Mouse (Mus musculus): ENCODE results near the gene Frmpd4. TPM values are rescaled to one million over a fixed set of nuclear protein-coding genes. Genes with fewer than 3 reads are reported as not detected.
A peak's percentile ranks its signal among the peaks of the same experiment; 100 is the strongest.

Frmpd4 gene
- polyA plus RNA-seq, 1 experiment from 2014 or later, result 0.20 TPM

- H3K4me3 ChIP-seq (replicated peaks), result no peak overlapping the region
- no peak for ATAC-seq (ENCODE audit: low FRiP score)
- H3K27me3 ChIP-seq, result peaks cover 30% of the 10 kb centered on the region; the same call in 1 of the 2 replicates
- H3K9me3 ChIP-seq, result no peaks in the 10 kb centered on the region
- no peak overlapping the region for H3K4me2 ChIP-seq
- no peak overlapping the region for H3K9ac ChIP-seq
- H3K36me3 ChIP-seq (replicated peaks), result no peaks in the 10 kb centered on the region
- no peaks in the 10 kb centered on the region for H3K4me1 ChIP-seq
- H3K27ac ChIP-seq, result no peak overlapping the region
These were observed 238.8 kb downstream of the Frmpd4 start for GRCm38 (mm10) chrX:168338212-168338611.

GRCm38 (mm10) chrX:168325161-168325560 lies 251.9 kb downstream of the Frmpd4 start:
- Histone ChIP-seq H3K9ac (no peak overlapping the region), H3K36me3 (replicated peaks) (no peaks in the 10 kb centered on the region), H3K27me3 (peaks cover 11% of the 10 kb centered on the region; the same call in 1 of the 2 replicates), H3K4me1 (no peaks in the 10 kb centered on the region), H3K9me3 (no peaks in the 10 kb centered on the region), H3K4me2 (no peak overlapping the region), H3K27ac (no peak overlapping the region), H3K4me3 (replicated peaks) (no peak overlapping the region)
- WGBS, result 83% methylated on average over 3 of the region's 3 CpGs
- ATAC-seq (ENCODE audit: low FRiP score), result no peak

GRCm38 (mm10) chrX:168312158-168312557 lies 264.9 kb downstream of the Frmpd4 start:
- Histone ChIP-seq H3K27me3 (peaks cover 8% of the 10 kb centered on the region; the same call in 1 of the 2 replicates), H3K9ac (no peak overlapping the region), H3K36me3 (replicated peaks) (no peaks in the 10 kb centered on the region), H3K4me3 (replicated peaks) (no peak overlapping the region), H3K4me2 (no peak overlapping the region), H3K9me3 (no peaks in the 10 kb centered on the region), H3K4me1 (no peaks in the 10 kb centered on the region), H3K27ac (no peak overlapping the region)
- 72% methylated on average over 1 of the region's 1 CpGs for WGBS
- ATAC-seq (ENCODE audit: low FRiP score), result no peak

- ATAC-seq (ENCODE audit: low FRiP score), result no peak
- Histone ChIP-seq H3K9me3 (no peaks in the 10 kb centered on the region), H3K9ac (no peak overlapping the region), H3K27ac (no peak overlapping the region), H3K27me3 (peaks cover 13% of the 10 kb centered on the region; the same call in 1 of the 2 replicates), H3K4me3 (replicated peaks) (no peak overlapping the region), H3K4me1 (no peaks in the 10 kb centered on the region), H3K4me2 (no peak overlapping the region), H3K36me3 (replicated peaks) (no peaks in the 10 kb centered on the region)
- WGBS, result 11% methylated on average over 1 of the region's 1 CpGs
These were observed 266.9 kb downstream of the Frmpd4 start for GRCm38 (mm10) chrX:168310143-168310542.

GRCm38 (mm10) chrX:168292506-168292905 lies 284.5 kb downstream of the Frmpd4 start:
- 96% methylated on average over 3 of the region's 3 CpGs for WGBS
- no peak for ATAC-seq (ENCODE audit: low FRiP score)

GRCm38 (mm10) chrX:168207034-168207433 lies 370.0 kb downstream of the Frmpd4 start:
- peaks cover 17% of the 10 kb centered on the region; the same call in 1 of the 2 replicates for H3K27me3 ChIP-seq
- WGBS, result 82% methylated on average over 3 of the region's 3 CpGs
- H3K9me3 ChIP-seq, result no peaks in the 10 kb centered on the region
- no peaks in the 10 kb centered on the region for H3K36me3 ChIP-seq (replicated peaks)
- H3K4me3 ChIP-seq (replicated peaks), result no peak overlapping the region
- H3K4me1 ChIP-seq, result no peaks in the 10 kb centered on the region
- H3K27ac ChIP-seq, result no peak overlapping the region
- no peak overlapping the region for H3K9ac ChIP-seq
- ATAC-seq (ENCODE audit: low FRiP score), result no peak
- H3K4me2 ChIP-seq, result no peak overlapping the region

More at GRCm38 (mm10) chrX:168292506-168292905, 284.5 kb downstream of the Frmpd4 start:
- H3K27me3 ChIP-seq, result peaks cover 16% of the 10 kb centered on the region; the same call in 1 of the 2 replicates
- H3K4me2 ChIP-seq, result no peak overlapping the region
- no peaks in the 10 kb centered on the region for H3K9me3 ChIP-seq
- H3K4me1 ChIP-seq, result no peaks in the 10 kb centered on the region
- H3K27ac ChIP-seq, result no peak overlapping the region
- H3K36me3 ChIP-seq (replicated peaks), result no peaks in the 10 kb centered on the region
- no peak overlapping the region for H3K9ac ChIP-seq
- no peak overlapping the region for H3K4me3 ChIP-seq (replicated peaks)

GRCm38 (mm10) chrX:168191944-168192343 lies 385.1 kb downstream of the Frmpd4 start:
- Histone ChIP-seq H3K27ac (no peak overlapping the region), H3K4me2 (no peak overlapping the region), H3K36me3 (replicated peaks) (no peaks in the 10 kb centered on the region), H3K4me1 (no peaks in the 10 kb centered on the region), H3K9me3 (no peaks in the 10 kb centered on the region), H3K27me3 (0 out of 2 replicates have a peak, but pooled peaks cover 10% of the 10 kb centered on the region), H3K9ac (no peak overlapping the region), H3K4me3 (replicated peaks) (no peak overlapping the region)
- whole genome bisulfite sequencing, result 67% methylated on average over 1 of the region's 1 CpGs
- ATAC-seq (ENCODE audit: low FRiP score), result no peak

- Histone ChIP-seq H3K36me3 (replicated peaks) (no peaks in the 10 kb centered on the region), H3K27ac (no peak overlapping the region), H3K27me3 (0 out of 2 replicates have a peak, but pooled peaks cover 12% of the 10 kb centered on the region), H3K4me1 (no peaks in the 10 kb centered on the region), H3K4me2 (no peak overlapping the region), H3K9ac (no peak overlapping the region), H3K9me3 (no peaks in the 10 kb centered on the region), H3K4me3 (replicated peaks) (no peak overlapping the region)
- WGBS, result 79% methylated on average over 8 of the region's 8 CpGs
- no peak for ATAC-seq (ENCODE audit: low FRiP score)
These were observed 387.5 kb downstream of the Frmpd4 start for GRCm38 (mm10) chrX:168189563-168189962.

- no peak overlapping the region for H3K4me2 ChIP-seq
- no peak overlapping the region for H3K4me3 ChIP-seq (replicated peaks)
- H3K9ac ChIP-seq, result no peak overlapping the region
- no peak overlapping the region for H3K27ac ChIP-seq
- H3K9me3 ChIP-seq, result no peaks in the 10 kb centered on the region
- no peak for ATAC-seq (ENCODE audit: low FRiP score)
- no peaks in the 10 kb centered on the region for H3K4me1 ChIP-seq
- H3K36me3 ChIP-seq (replicated peaks), result no peaks in the 10 kb centered on the region
- peaks cover 23% of the 10 kb centered on the region for H3K27me3 ChIP-seq
These were observed 414.0 kb downstream of the Frmpd4 start for GRCm38 (mm10) chrX:168163001-168163400.

- WGBS, result 79% methylated on average over 3 of the region's 3 CpGs
- Histone ChIP-seq H3K9ac (no peak overlapping the region), H3K4me3 (replicated peaks) (no peak overlapping the region), H3K27me3 (0 out of 2 replicates have a peak, but pooled peaks cover 15% of the 10 kb centered on the region), H3K9me3 (no peaks in the 10 kb centered on the region), H3K27ac (no peak overlapping the region), H3K4me2 (no peak overlapping the region), H3K36me3 (replicated peaks) (no peaks in the 10 kb centered on the region), H3K4me1 (no peaks in the 10 kb centered on the region)
- ATAC-seq (ENCODE audit: low FRiP score), result no peak
These were observed 418.2 kb downstream of the Frmpd4 start for GRCm38 (mm10) chrX:168158866-168159265.

GRCm38 (mm10) chrX:168141051-168141450 lies 436.0 kb downstream of the Frmpd4 start:
- Histone ChIP-seq H3K27me3 (peaks cover 29% of the 10 kb centered on the region), H3K27ac (no peak overlapping the region), H3K4me3 (replicated peaks) (no peak overlapping the region), H3K9ac (no peak overlapping the region), H3K4me2 (no peak overlapping the region), H3K4me1 (no peaks in the 10 kb centered on the region), H3K9me3 (no peaks in the 10 kb centered on the region), H3K36me3 (replicated peaks) (no peaks in the 10 kb centered on the region)
- no peak for ATAC-seq (ENCODE audit: low FRiP score)

GRCm38 (mm10) chrX:168124043-168124442 lies 453.0 kb downstream of the Frmpd4 start:
- no peak overlapping the region for H3K27ac ChIP-seq
- no peaks in the 10 kb centered on the region for H3K4me1 ChIP-seq
- H3K9me3 ChIP-seq, result no peaks in the 10 kb centered on the region
- H3K27me3 ChIP-seq, result peaks cover 54% of the 10 kb centered on the region
- WGBS, result 11% methylated on average over 8 of the region's 8 CpGs
- peak overlapping the region; percentile 67 for H3K4me2 ChIP-seq
- no peaks in the 10 kb centered on the region for H3K36me3 ChIP-seq (replicated peaks)
- H3K9ac ChIP-seq, result no peak overlapping the region
- no peak for ATAC-seq (ENCODE audit: low FRiP score)
- peak overlapping the region; percentile 48 for H3K4me3 ChIP-seq (replicated peaks)

GRCm38 (mm10) chrX:168123589-168123965 lies 453.5 kb downstream of the Frmpd4 start:
- peak; percentile 73 for ATAC-seq (ENCODE audit: low FRiP score)
- no peak overlapping the region for H3K27ac ChIP-seq
- 12% methylated on average over 10 of the region's 11 CpGs for WGBS
- H3K9me3 ChIP-seq, result no peaks in the 10 kb centered on the region
- H3K4me1 ChIP-seq, result no peaks in the 10 kb centered on the region
- H3K36me3 ChIP-seq (replicated peaks), result no peaks in the 10 kb centered on the region
- peak overlapping the region; percentile 48 for H3K4me3 ChIP-seq (replicated peaks)
- peaks cover 58% of the 10 kb centered on the region for H3K27me3 ChIP-seq
- peak overlapping the region; percentile 67 for H3K4me2 ChIP-seq
- H3K9ac ChIP-seq, result peak overlapping the region; percentile 42; the same call in 1 of the 2 replicates
